Mouse (Mus musculus): ENCODE results near the gene Trpc6. TPM values are rescaled to one million over a fixed set of nuclear protein-coding genes. Genes with fewer than 3 reads are reported as not detected.

Gene Trpc6
- polyA plus RNA-seq, 1 experiment from 2014 or later, result 1.1 TPM

DNA sequence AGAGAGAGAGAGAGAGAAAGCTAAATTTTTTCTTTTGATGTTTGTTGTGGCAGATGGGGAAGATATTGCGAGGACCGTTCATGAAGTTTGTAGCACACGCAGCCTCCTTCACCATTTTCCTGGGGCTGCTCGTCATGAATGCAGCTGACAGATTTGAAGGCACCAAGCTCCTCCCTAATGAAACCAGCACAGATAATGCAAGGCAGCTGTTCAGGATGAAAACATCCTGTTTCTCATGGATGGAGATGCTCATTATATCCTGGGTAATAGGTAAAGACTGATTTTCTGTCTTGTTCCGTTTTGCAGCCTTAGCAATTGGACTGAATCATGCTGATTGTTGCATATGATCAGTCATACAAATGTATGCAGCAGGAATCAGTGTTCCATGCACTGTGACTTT, 99.5 kb downstream of the Trpc6 start:
- no peak overlapping the region for H3K4me3 ChIP-seq (ENCODE audit: low read depth, low read length)
- ATAC-seq (ENCODE audit: low FRiP score) (no peak), DNase-seq (ENCODE audit: low spot score, missing footprints) (no peak)
- no peaks in the 10 kb centered on the region for H3K27me3 ChIP-seq (ENCODE audit: control insufficient read depth, insufficient read depth, low read length)
- no peaks in the 10 kb centered on the region for H3K9me3 ChIP-seq (ENCODE audit: control insufficient read depth, low read length)
- H3K4me1 ChIP-seq (ENCODE audit: control insufficient read depth, insufficient read depth, low read length), result no peaks in the 10 kb centered on the region
- no peaks in the 10 kb centered on the region for H3K36me3 ChIP-seq (ENCODE audit: control insufficient read depth, insufficient read depth, low read length)
- H3K4me2 ChIP-seq, result no peak overlapping the region
- H3K9ac ChIP-seq (ENCODE audit: low read length), result no peak overlapping the region
- H3K27ac ChIP-seq (ENCODE audit: low read depth, low read length), result no peak overlapping the region
- WGBS, result 88% methylated on average over 5 of the region's 5 CpGs

- Histone ChIP-seq H3K4me1 (ENCODE audit: control insufficient read depth, insufficient read depth, low read length) (no peaks in the 10 kb centered on the region), H3K27me3 (ENCODE audit: control insufficient read depth, insufficient read depth, low read length) (no peaks in the 10 kb centered on the region), H3K4me3 (ENCODE audit: low read depth, low read length) (no peak overlapping the region), H3K9ac (ENCODE audit: low read length) (no peak overlapping the region), H3K27ac (ENCODE audit: low read depth, low read length) (no peak overlapping the region), H3K36me3 (ENCODE audit: control insufficient read depth, insufficient read depth, low read length) (no peaks in the 10 kb centered on the region), H3K9me3 (ENCODE audit: control insufficient read depth, low read length) (no peaks in the 10 kb centered on the region), H3K4me2 (no peak overlapping the region)
- ATAC-seq (ENCODE audit: low FRiP score) (no peak), DNase-seq (ENCODE audit: low spot score, missing footprints) (no peak)
Measured at GRCm38 (mm10) chr9:8655347-8655746, 111.4 kb downstream of the Trpc6 start.

DNA sequence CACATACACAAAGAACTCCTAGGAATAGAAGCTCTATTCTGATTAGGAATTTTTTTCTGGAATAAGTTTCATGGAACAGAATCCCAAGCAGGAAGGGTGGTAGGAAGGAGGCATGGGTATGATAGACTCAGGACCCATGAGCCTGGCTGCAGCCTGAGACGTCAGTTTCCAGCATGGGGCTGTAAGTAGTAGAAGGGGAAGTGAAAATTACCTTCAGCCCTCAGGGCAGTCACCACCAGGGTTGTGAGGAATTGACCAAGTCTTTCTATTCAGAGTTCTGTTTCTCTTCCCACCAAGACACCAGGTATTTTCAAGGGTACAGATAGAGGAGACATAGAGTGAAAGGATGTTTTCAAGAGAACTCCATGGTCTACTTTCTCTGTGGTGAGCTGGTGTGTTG, 129.0 kb downstream of the Trpc6 start:
- 84% methylated on average over 1 of the region's 1 CpGs for WGBS
- Histone ChIP-seq H3K9ac (ENCODE audit: low read length) (no peak overlapping the region), H3K4me2 (no peak overlapping the region), H3K4me3 (ENCODE audit: low read depth, low read length) (no peak overlapping the region), H3K36me3 (ENCODE audit: control insufficient read depth, insufficient read depth, low read length) (no peaks in the 10 kb centered on the region), H3K27me3 (ENCODE audit: control insufficient read depth, insufficient read depth, low read length) (no peaks in the 10 kb centered on the region), H3K27ac (ENCODE audit: low read depth, low read length) (no peak overlapping the region), H3K9me3 (ENCODE audit: control insufficient read depth, low read length) (no peaks in the 10 kb centered on the region), H3K4me1 (ENCODE audit: control insufficient read depth, insufficient read depth, low read length) (no peaks in the 10 kb centered on the region)
- ATAC-seq (ENCODE audit: low FRiP score), result no peak
- DNase-seq (ENCODE audit: low spot score, missing footprints), result no peak

DNA sequence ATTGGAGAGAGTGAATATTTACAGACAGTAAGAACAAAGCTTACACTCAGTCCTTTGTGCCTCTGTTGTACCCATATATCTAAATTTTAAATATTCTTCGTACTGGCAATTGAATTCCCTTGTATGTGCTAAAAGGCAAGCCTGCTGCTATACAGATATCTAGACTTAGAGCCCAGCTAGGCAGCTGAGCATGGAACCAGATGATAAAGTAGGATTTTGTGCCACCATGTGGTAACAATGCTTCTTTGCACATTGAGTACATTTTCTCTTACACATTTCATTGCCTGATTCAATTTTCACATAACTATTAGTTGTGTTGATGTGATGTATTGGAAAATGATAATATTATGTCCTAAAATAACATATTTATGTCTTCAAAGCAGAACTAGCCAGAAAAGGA, 132.7 kb downstream of the Trpc6 start:
- Histone ChIP-seq H3K27ac (ENCODE audit: low read depth, low read length) (no peak overlapping the region), H3K27me3 (ENCODE audit: control insufficient read depth, insufficient read depth, low read length) (no peaks in the 10 kb centered on the region), H3K36me3 (ENCODE audit: control insufficient read depth, insufficient read depth, low read length) (no peaks in the 10 kb centered on the region), H3K4me2 (no peak overlapping the region), H3K4me1 (ENCODE audit: control insufficient read depth, insufficient read depth, low read length) (no peaks in the 10 kb centered on the region), H3K4me3 (ENCODE audit: low read depth, low read length) (no peak overlapping the region), H3K9me3 (ENCODE audit: control insufficient read depth, low read length) (no peaks in the 10 kb centered on the region), H3K9ac (ENCODE audit: low read length) (no peak overlapping the region)
- ATAC-seq (ENCODE audit: low FRiP score), result 0 out of 2 replicates have a peak, but pooled peaks have one; percentile 44
- DNase-seq (ENCODE audit: low spot score, missing footprints), result no peak
- WGBS, result 66% methylated on average over 1 of the region's 1 CpGs

GRCm38 (mm10) chr9:8693177-8693576, 149.2 kb downstream of the Trpc6 start:
- Histone ChIP-seq H3K27ac (ENCODE audit: low read depth, low read length) (no peak overlapping the region), H3K4me1 (ENCODE audit: control insufficient read depth, insufficient read depth, low read length) (no peaks in the 10 kb centered on the region), H3K9me3 (ENCODE audit: control insufficient read depth, low read length) (no peaks in the 10 kb centered on the region), H3K36me3 (ENCODE audit: control insufficient read depth, insufficient read depth, low read length) (no peaks in the 10 kb centered on the region), H3K4me3 (ENCODE audit: low read depth, low read length) (no peak overlapping the region), H3K9ac (ENCODE audit: low read length) (no peak overlapping the region), H3K4me2 (no peak overlapping the region), H3K27me3 (ENCODE audit: control insufficient read depth, insufficient read depth, low read length) (no peaks in the 10 kb centered on the region)
- no peak for DNase-seq (ENCODE audit: low spot score, missing footprints)
- no peak for ATAC-seq (ENCODE audit: low FRiP score)
- 82% methylated on average over 2 of the region's 2 CpGs for WGBS

DNA sequence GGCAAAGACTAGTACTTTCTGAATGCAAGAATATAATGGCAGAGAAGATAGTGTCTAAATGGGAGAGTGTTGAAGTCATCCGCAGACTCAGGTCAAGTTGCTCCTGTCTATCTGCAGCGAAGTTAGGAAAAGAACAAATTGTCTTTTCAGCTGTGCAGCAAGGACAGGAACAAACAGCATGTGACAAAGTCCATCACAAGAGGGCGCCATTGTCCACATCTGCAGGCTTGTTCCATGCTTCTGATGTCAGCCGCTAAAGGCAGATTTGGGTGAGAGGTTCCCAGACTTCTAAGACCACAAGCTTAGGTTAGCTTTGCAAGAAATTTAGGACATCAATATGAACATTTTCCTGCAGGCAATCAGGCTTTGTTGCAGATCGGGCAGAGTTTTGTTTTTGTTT, 156.7 kb downstream of the Trpc6 start:
- H3K36me3 ChIP-seq (ENCODE audit: control insufficient read depth, insufficient read depth, low read length), result no peaks in the 10 kb centered on the region
- no peaks in the 10 kb centered on the region for H3K4me1 ChIP-seq (ENCODE audit: control insufficient read depth, insufficient read depth, low read length)
- H3K9me3 ChIP-seq (ENCODE audit: control insufficient read depth, low read length), result no peaks in the 10 kb centered on the region
- no peaks in the 10 kb centered on the region for H3K27me3 ChIP-seq (ENCODE audit: control insufficient read depth, insufficient read depth, low read length)
- peak; percentile 91 for ATAC-seq (ENCODE audit: low FRiP score)
- WGBS, result 32% methylated on average over 5 of the region's 5 CpGs
- no peak overlapping the region for H3K9ac ChIP-seq (ENCODE audit: low read length)
- H3K27ac ChIP-seq (ENCODE audit: low read depth, low read length), result no peak overlapping the region
- peak; percentile 96 for DNase-seq (ENCODE audit: low spot score, missing footprints)
- H3K4me2 ChIP-seq, result no peak overlapping the region
- H3K4me3 ChIP-seq (ENCODE audit: low read depth, low read length), result no peak overlapping the region

DNA sequence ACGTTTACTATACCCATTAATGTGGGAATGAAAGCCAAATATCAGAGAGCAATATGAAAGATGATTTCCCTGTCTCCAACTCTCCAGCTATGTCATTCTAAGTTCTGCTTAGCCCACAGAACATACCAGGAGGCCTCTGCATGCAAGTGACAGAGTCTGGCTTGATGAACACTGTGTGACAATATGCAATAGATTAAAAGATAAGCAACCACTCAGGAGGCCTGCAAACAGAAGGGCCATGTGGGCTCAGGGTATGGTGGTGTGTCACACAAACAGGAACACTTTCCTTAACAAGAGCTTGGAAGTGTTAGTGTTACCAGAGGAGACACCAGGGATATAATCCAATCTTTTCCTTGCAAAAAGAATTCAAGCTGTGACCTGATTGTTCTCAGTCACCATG, 159.6 kb downstream of the Trpc6 start:
- Histone ChIP-seq H3K27ac (ENCODE audit: low read depth, low read length) (no peak overlapping the region), H3K4me2 (no peak overlapping the region), H3K36me3 (ENCODE audit: control insufficient read depth, insufficient read depth, low read length) (no peaks in the 10 kb centered on the region), H3K9ac (ENCODE audit: low read length) (no peak overlapping the region), H3K9me3 (ENCODE audit: control insufficient read depth, low read length) (no peaks in the 10 kb centered on the region), H3K27me3 (ENCODE audit: control insufficient read depth, insufficient read depth, low read length) (no peaks in the 10 kb centered on the region), H3K4me3 (ENCODE audit: low read depth, low read length) (no peak overlapping the region), H3K4me1 (ENCODE audit: control insufficient read depth, insufficient read depth, low read length) (no peaks in the 10 kb centered on the region)
- WGBS, result 73% methylated on average over 1 of the region's 1 CpGs
- no peak for DNase-seq (ENCODE audit: low spot score, missing footprints)
- ATAC-seq (ENCODE audit: low FRiP score), result no peak

- H3K36me3 ChIP-seq (ENCODE audit: control insufficient read depth, insufficient read depth, low read length), result no peaks in the 10 kb centered on the region
- no peak overlapping the region for H3K4me2 ChIP-seq
- no peak overlapping the region for H3K27ac ChIP-seq (ENCODE audit: low read depth, low read length)
- no peaks in the 10 kb centered on the region for H3K4me1 ChIP-seq (ENCODE audit: control insufficient read depth, insufficient read depth, low read length)
- no peak overlapping the region for H3K4me3 ChIP-seq (ENCODE audit: low read depth, low read length)
- no peak overlapping the region for H3K9ac ChIP-seq (ENCODE audit: low read length)
- H3K27me3 ChIP-seq (ENCODE audit: control insufficient read depth, insufficient read depth, low read length), result no peaks in the 10 kb centered on the region
- 69% methylated on average over 5 of the region's 5 CpGs for WGBS
- H3K9me3 ChIP-seq (ENCODE audit: control insufficient read depth, low read length), result no peaks in the 10 kb centered on the region
- ATAC-seq (ENCODE audit: low FRiP score), result no peak
- no peak for DNase-seq (ENCODE audit: low spot score, missing footprints)
Measured at GRCm38 (mm10) chr9:8703956-8704355, 160.0 kb downstream of the Trpc6 start.

DNA sequence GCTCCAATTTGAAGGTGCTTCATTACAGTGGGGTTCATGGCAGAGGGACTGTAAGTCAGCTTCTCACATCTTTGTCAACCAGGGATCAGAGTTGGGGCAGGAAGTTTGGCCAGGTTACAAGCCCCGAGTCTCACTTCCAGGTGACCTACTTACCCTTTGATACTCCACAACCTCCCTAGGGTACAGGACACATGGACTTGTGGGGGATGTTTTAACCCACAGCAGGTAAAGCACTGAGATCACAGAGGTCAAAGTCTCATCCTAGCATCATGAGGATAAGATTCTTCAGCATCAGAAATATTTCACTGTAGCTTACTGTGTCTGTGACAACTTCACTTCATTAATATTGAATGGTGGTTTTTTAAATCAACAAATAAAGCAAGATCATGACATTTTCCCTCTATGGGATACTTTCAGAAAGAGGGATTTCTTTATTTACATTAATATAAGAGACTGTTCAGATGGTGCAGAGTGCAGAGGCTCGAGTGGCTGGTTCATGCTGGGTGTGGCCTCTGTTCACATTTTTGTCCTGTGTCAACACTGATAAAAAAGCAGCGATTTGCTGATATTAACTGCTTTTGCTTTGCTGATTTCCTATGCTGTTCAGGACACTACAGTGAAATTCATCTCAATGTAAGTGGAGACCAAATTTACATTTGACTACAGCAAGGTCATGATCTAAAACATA, 166.3 kb downstream of the Trpc6 start:
- H3K36me3 ChIP-seq (ENCODE audit: control insufficient read depth, insufficient read depth, low read length), result no peaks in the 10 kb centered on the region
- no peak overlapping the region for H3K9ac ChIP-seq (ENCODE audit: low read length)
- 74% methylated on average over 3 of the region's 3 CpGs for WGBS
- no peak overlapping the region for H3K4me3 ChIP-seq (ENCODE audit: low read depth, low read length)
- H3K27me3 ChIP-seq (ENCODE audit: control insufficient read depth, insufficient read depth, low read length), result no peaks in the 10 kb centered on the region
- H3K9me3 ChIP-seq (ENCODE audit: control insufficient read depth, low read length), result no peaks in the 10 kb centered on the region
- H3K4me2 ChIP-seq, result no peak overlapping the region
- no peak for DNase-seq (ENCODE audit: low spot score, missing footprints)
- H3K4me1 ChIP-seq (ENCODE audit: control insufficient read depth, insufficient read depth, low read length), result no peaks in the 10 kb centered on the region
- no peak for ATAC-seq (ENCODE audit: low FRiP score)
- no peak overlapping the region for H3K27ac ChIP-seq (ENCODE audit: low read depth, low read length)

All from midbrain, embryonic 11.5 days (tissue).